Mouse (Mus musculus) myocyte (in vitro differentiated cells): ENCODE results near the gene Ylpm1.

Source experiments
- CEBPB ChIP-seq: IDR thresholded peaks from 2 replicates; pipeline ENCODE4 v1.6.1; 2011; ENCODE audit warnings: mild to moderate bottlenecking, moderate library complexity; ENCODE audit not compliant: poor library complexity, insufficient read depth, severe bottlenecking
- MAX ChIP-seq: IDR thresholded peaks from one replicate; pipeline ENCODE4 v1.6.1; 2011; ENCODE audit warnings: low read depth, mild to moderate bottlenecking, control low read depth
- MYOD1 ChIP-seq, 3 experiments: IDR thresholded peaks; one replicate each; pipeline ENCODE4 v1.6.1; 2011; ENCODE audit warnings: control low read depth in 2 of 3, low read depth in 2 of 3, mild to moderate bottlenecking in 2 of 3, moderate library complexity in 1 of 3; ENCODE audit not compliant: insufficient read length in 2 of 3, control insufficient read depth in 1 of 3
- MYOG ChIP-seq, 3 experiments: IDR thresholded peaks; one replicate each; pipeline ENCODE4 v1.6.1; 2011; ENCODE audit warnings: control low read depth in 2 of 3, low read depth in 2 of 3, mild to moderate bottlenecking in 2 of 3; ENCODE audit not compliant: insufficient read length in 2 of 3, control insufficient read depth in 1 of 3, insufficient read depth in 1 of 3
- POLR2A ChIP-seq: IDR thresholded peaks from one replicate; pipeline ENCODE4 v1.6.1; 2011; ENCODE audit warnings: low read depth, mild to moderate bottlenecking, control low read depth, moderate library complexity; ENCODE audit not compliant: insufficient read length
- POLR2AphosphoS2 ChIP-seq: IDR thresholded peaks from one replicate; pipeline ENCODE4 v1.6.1; 2011; ENCODE audit warnings: low read depth, control low read depth; ENCODE audit not compliant: insufficient read length
- TCF3 ChIP-seq: IDR thresholded peaks from one replicate; pipeline ENCODE4 v1.6.1; 2011; ENCODE audit warnings: low read depth, control low read depth; ENCODE audit not compliant: insufficient read length
- USF1 ChIP-seq: IDR thresholded peaks from one replicate; pipeline ENCODE4 v1.6.1; 2011; ENCODE audit warnings: low read depth, mild to moderate bottlenecking, control low read depth, moderate library complexity

GRCm38 (mm10) chr12:84970428-84971096 is 25.6 kb upstream of the Ylpm1 start, which contains the start of the genes Fcf1 and Arel1:
- TF ChIP-seq POLR2A, result peak; percentile 51
- TF ChIP-seq USF1, result no peak
- TF ChIP-seq MAX, result peak; percentile 44
- TF ChIP-seq MYOG (IDR thresholded peaks at IDR 0.05; ENCODE audit: control insufficient read depth in 1 of 3, insufficient read depth in 1 of 3, insufficient read length in 2 of 3, low read depth in 2 of 3), result no peak
- TF ChIP-seq CEBPB, result no peak
- no peak for TF ChIP-seq TCF3
- no peak for TF ChIP-seq MYOD1 (IDR thresholded peaks at IDR 0.05; ENCODE audit: control insufficient read depth in 1 of 3, insufficient read length in 2 of 3, low read depth in 2 of 3)
- peak; percentile 34 for TF ChIP-seq POLR2AphosphoS2
